Mouse (Mus musculus): Measurements from ENCODE around the gene Cops8. TPM values are rescaled to one million over a fixed set of nuclear protein-coding genes. Genes with fewer than 3 reads are reported as not detected.

The Cops8 gene
- 47.5 TPM for polyA plus RNA-seq (2014; fragmentation: Illumina TruSeq; extraction: RNeasy Lipid Tissue Mini Kit (QIAGEN cat#74804); ENCODE audit: insufficient read depth, low read depth, low replicate concordance)

DNA sequence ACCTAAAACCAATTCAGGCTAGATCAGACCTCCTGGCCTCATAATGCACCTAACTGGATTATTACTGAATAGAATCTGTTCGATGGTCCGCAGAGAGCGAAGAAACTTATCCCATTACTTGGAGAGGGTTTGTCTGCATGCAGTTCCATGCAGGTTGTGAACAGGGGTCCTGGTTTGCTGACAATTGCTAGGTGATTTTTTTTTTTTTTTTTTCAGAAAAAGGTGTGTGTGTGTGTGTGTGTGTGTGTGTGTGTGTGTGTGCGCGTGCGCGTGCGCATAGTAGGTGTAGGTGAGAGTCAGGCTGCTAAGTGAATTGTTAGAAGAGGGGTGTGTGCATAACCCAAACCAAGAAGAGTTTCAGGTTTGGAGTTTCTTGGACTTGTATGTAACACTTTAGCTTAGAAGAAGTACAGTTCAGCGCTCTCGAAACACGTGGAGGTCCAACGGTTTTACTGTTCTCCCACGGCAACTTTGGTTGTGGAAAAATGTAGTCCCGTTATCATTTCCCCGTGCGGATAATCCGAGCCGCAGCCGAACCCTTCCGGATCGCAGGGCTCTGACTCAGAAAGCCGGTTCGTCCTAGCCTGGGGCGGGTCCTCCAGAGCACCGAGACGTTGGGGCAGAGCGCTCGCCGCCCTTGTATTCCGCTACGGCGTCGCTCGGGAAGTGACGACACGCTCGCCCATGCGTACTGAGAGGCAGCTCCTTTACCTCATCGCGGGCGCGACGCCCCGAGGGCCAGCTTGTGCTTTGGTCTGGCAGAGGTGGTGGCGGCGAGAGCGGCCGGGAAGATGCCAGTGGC is at the start of gene Cops8:
Gene Cops8, plus strand, starts transcription at position 223 of the 802 bp plus-strand sequence.

Other genes starting within 250 kb of the Cops8 start
- 29.8 TPM for gene Col6a3, start 241.0 kb downstream of the Cops8 start, polyA plus RNA-seq (2014; fragmentation: Illumina TruSeq; extraction: RNeasy Lipid Tissue Mini Kit (QIAGEN cat#74804); ENCODE audit: insufficient read depth, low read depth, low replicate concordance)

Data from lung, adult 10 weeks (tissue).